Mouse (Mus musculus) cerebellum, adult 2 months (tissue): ENCODE data around the gene Tango6.

Source experiments
- CTCF ChIP-seq: fragments of 200-500 bp; IDR thresholded peaks from 2 replicates; pipeline ENCODE4 v1.5.1; 2011; ENCODE audit warnings: low read depth, mild to moderate bottlenecking, control low read depth, low read length, moderate library complexity, borderline replicate concordance; ENCODE audit not compliant: insufficient read depth
- POLR2A ChIP-seq: fragments of 200-500 bp; IDR thresholded peaks from 2 replicates; pipeline ENCODE4 v1.6.1; 2011; ENCODE audit warnings: low read length, control low read depth, borderline replicate concordance; ENCODE audit not compliant: insufficient read depth

GRCm38 (mm10) chr8:106714297-106714696, 31.4 kb downstream of the Tango6 start:
- TF ChIP-seq CTCF, result no peak
- TF ChIP-seq POLR2A, result no peak
